Mouse (Mus musculus) limb, embryonic 13.5 days (tissue): Measurements from ENCODE around the gene 1700017B05Rik. TPM values are rescaled to one million over a fixed set of nuclear protein-coding genes. Genes with fewer than 3 reads are reported as not detected.
"Not testable (repeated sequence)": the region's sequence is repeated elsewhere in the genome, so short reads cannot be mapped to it uniquely, and the experiment has no call there.

Experiments used
- ATAC-seq: fragments of 200-750 bp; cut with Nextera tagmentation; 2 replicates; pipeline ENCODE4 v1.8.0; 2017; ENCODE audit warnings: low read depth, moderate number of reproducible peaks, moderate TSS enrichment; ENCODE audit not compliant: low FRiP score
- H3K27ac ChIP-seq: fragments of 300-500 bp; sonication (generic); 2 replicates; pipeline ENCODE4 v1.5.1; 2015; ENCODE audit warnings: inconsistent platforms, mild to moderate bottlenecking, moderate library complexity
- H3K27me3 ChIP-seq: fragments of 300-500 bp; sonication (generic); 2 replicates; pipeline ENCODE4 v1.6.1; 2015; ENCODE audit warnings: mild to moderate bottlenecking, inconsistent platforms
- H3K36me3 ChIP-seq: fragments of 300-500 bp; sonication (generic); 2 replicates; pipeline ENCODE4 v1.6.1; 2015; ENCODE audit warnings: inconsistent platforms, mild to moderate bottlenecking, moderate library complexity
- H3K4me1 ChIP-seq: fragments of 300-500 bp; sonication (generic); 2 replicates; pipeline ENCODE4 v1.6.1; 2015; ENCODE audit warnings: inconsistent platforms
- H3K4me2 ChIP-seq: fragments of 300-500 bp; sonication (generic); replicated peaks from 2 replicates; pipeline ENCODE4 v1.6.1; 2015; ENCODE audit warnings: inconsistent platforms, mild to moderate bottlenecking, moderate library complexity
- H3K4me3 ChIP-seq: fragments of 300-500 bp; sonication (generic); 2 replicates; pipeline ENCODE4 v1.5.1; 2015; ENCODE audit warnings: moderate library complexity, mild to moderate bottlenecking, inconsistent platforms
- H3K9ac ChIP-seq: fragments of 300-500 bp; sonication (generic); 2 replicates; pipeline ENCODE4 v1.6.1; 2015; ENCODE audit warnings: mild to moderate bottlenecking, inconsistent platforms
- H3K9me3 ChIP-seq: fragments of 300-500 bp; sonication (generic); 2 replicates; pipeline ENCODE4 v1.6.1; 2016; ENCODE audit warnings: inconsistent platforms
- WGBS: fragments of 180-500 bp; shearing (Covaris S2); methylation state at CpG from one replicate; pipeline ENCODE4 v1.1.7; 2015; 5-methylcytosine and 5-hydroxymethylcytosine counted together
- polyA plus RNA-seq: library from polyadenylated mRNA; unstranded; fragments of >200 nt; fragmentation: Nextera tagmentation; extraction: Ambion mirVana; gene quantifications from 2 replicates; pipeline ENCODE4 v1.2.1, GENCODE M21; 2015

Gene 1700017B05Rik
- polyA plus RNA-seq = 16.5 and 17.6 TPM in 2 replicates

DNA sequence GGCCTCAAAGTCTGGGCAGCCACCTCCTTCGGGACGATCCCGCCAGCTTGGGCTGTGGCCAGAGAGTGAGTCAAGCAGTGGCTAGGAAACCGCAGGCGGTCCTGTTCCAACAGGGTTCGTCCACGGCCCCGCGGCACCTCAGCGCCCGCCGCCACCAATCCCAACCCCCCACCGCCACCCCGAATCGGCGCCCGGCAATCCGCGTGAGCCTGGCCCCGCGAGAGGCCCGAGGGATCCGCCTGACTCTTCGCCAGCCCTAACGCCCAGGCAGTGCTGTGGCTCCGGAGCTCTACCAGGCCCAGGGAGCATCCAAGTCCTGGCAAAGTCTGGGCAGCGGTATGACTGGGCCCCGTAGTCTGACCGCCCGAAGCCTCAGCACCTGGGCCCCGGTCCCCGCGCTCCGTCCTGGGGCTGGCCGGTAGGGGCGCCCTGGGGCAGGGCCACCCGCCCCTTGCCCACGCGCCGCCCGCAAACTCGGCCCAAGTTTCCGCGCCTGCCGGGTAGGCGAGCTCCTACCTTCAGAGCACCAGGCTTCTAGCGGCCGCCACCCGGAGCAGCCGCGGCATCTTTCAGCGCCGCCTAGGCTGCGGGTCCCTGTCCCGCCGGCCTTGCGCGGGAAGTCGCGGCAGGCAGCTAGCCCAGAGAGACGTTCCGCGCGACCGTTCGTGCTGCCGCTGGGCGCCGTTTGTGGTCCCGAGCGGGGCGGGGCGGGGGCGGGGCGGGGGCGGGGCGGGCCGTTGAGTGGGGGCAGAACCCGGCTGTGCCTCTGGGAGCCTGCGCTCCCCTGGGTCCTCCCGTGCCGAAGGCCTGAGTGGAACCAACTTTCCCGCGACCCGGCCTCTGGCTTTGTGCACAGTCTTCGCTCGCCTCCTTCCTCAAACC is at the start of gene 1700017B05Rik:
TSS of gene 1700017B05Rik (minus strand) at position 700 of the 882 bp plus-strand sequence.
- Histone ChIP-seq H3K9me3 (no peaks in the 10 kb centered on the region), H3K9ac (peak within 1 kb of the TSS; percentile 88), H3K36me3 (peaks cover 19% of the 10 kb centered on the region), H3K4me3 (peak within 1 kb of the TSS; percentile 82), H3K4me2 (peak within 1 kb of the TSS; percentile 98), H3K27ac (peak within 1 kb of the TSS; percentile 77), H3K4me1 (peaks cover 25% of the 10 kb centered on the region), H3K27me3 (no peaks in the 10 kb centered on the region; the same call in none of the 2 replicates)
- peak; percentile 80 for ATAC-seq
- WGBS = under 1% methylated on average over 82 of the region's 87 CpGs

DNA sequence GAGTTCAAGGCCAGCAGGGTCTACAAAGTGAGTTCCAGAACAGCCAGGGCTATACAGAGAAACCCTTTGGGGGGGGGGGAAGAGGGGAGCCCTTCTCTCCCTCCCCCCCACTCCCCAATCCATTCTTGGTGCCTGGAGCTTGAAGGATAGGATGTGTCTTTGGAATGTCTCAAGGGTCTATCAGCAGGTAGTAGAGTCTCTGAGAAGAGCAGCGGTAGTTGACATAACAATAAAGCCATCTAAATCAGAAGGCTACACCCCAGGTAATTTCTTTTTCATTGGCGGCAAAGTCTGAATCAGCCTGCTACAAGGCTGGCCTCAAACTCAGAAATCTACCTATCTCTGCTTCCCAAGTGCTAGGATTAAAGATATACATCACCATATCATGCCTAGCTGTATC is 48.5 kb upstream of the 1700017B05Rik start:
- H3K27me3 ChIP-seq = no peaks in the 10 kb centered on the region
- H3K4me1 ChIP-seq = no peaks in the 10 kb centered on the region
- ATAC-seq = no peak
- no peak overlapping the region for H3K4me3 ChIP-seq
- H3K36me3 ChIP-seq = no peaks in the 10 kb centered on the region
- H3K27ac ChIP-seq = no peak overlapping the region
- no peak overlapping the region for H3K9ac ChIP-seq
- H3K4me2 ChIP-seq = no peak overlapping the region
- 0 out of 2 replicates have a peak, but pooled peaks cover 4% of the 10 kb centered on the region for H3K9me3 ChIP-seq
- WGBS = 90% methylated on average over 2 of the region's 2 CpGs

DNA sequence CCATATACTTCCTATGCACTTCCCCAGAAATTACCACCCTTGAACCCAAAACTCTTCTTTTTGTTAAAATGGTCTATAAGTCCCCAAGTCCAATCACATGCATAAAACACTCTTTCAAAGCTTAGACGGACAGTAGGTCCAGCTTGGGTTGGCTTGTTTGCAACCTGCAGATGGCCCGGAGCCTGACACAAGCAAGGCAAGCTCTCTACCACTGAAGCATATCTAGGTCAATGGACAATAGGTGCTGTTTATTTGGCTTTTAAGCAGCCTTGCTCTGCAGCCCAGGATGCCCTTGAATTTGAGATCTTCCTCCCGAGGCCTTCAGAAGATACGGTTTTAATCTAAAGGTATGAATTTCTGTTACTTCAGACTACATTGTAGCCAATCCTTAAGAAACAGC is 46.9 kb upstream of the 1700017B05Rik start:
- Histone ChIP-seq H3K27ac (no peak overlapping the region), H3K36me3 (no peaks in the 10 kb centered on the region), H3K4me2 (no peak overlapping the region), H3K4me3 (no peak overlapping the region), H3K27me3 (no peaks in the 10 kb centered on the region), H3K9me3 (peaks cover 4% of the 10 kb centered on the region; the same call in 1 of the 2 replicates), H3K4me1 (no peaks in the 10 kb centered on the region), H3K9ac (no peak overlapping the region)
- ATAC-seq = no peak
- 84% methylated on average over 4 of the region's 4 CpGs for WGBS

DNA sequence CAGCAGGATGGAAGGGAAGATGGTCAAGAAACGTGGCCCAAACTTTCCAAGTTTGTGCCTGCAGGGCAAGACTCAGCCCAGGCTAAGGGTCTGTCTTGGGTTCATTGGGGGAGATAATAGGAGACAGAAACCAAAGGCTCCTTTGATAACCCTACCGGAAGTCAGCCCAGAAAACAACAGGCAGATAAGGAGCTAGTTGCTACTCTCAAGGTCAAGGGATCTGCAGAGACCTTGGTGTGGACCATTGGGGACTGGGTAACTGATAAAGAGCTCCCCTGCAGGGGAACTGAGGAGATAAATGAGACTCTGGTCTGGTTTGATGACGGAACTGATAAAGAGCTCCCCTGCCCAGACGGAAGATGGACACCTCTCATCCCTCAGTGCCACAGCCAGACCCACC is 45.0 kb upstream of the 1700017B05Rik start:
- H3K36me3 ChIP-seq = no peaks in the 10 kb centered on the region
- no peak overlapping the region for H3K27ac ChIP-seq
- 85% methylated on average over 4 of the region's 4 CpGs for WGBS
- no peaks in the 10 kb centered on the region for H3K4me1 ChIP-seq
- no peak overlapping the region for H3K4me2 ChIP-seq
- no peaks in the 10 kb centered on the region for H3K27me3 ChIP-seq
- H3K9me3 ChIP-seq = peaks cover 4% of the 10 kb centered on the region; the same call in 1 of the 2 replicates
- H3K9ac ChIP-seq = no peak overlapping the region
- H3K4me3 ChIP-seq = no peak overlapping the region
- ATAC-seq = no peak

DNA sequence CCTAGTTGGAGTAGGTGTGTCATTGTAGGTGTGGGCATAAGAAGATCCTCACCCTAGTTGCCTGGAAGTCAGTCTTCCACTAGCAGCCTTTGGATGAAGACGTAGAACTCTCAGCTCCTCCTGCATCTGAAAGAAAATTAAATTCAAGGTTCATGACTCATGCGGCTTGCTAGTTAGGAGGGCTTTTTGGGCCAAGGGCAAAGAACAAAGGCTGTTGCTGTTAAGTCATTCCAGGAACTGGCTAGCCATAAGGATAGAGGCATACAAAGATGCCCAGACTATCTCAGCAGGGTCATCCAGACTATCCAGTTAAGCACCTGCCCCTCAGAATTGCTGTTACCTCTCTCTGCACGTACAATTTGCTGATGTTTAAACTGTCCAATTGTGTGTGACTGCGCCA is 42.3 kb upstream of the 1700017B05Rik start:
- H3K9ac ChIP-seq, H3K27me3 ChIP-seq, H3K4me3 ChIP-seq, H3K9me3 ChIP-seq, ATAC-seq, H3K4me2 ChIP-seq, H3K4me1 ChIP-seq, H3K27ac ChIP-seq, H3K36me3 ChIP-seq: not testable (repeated sequence)
- WGBS = 94% methylated on average over 4 of the region's 4 CpGs

DNA sequence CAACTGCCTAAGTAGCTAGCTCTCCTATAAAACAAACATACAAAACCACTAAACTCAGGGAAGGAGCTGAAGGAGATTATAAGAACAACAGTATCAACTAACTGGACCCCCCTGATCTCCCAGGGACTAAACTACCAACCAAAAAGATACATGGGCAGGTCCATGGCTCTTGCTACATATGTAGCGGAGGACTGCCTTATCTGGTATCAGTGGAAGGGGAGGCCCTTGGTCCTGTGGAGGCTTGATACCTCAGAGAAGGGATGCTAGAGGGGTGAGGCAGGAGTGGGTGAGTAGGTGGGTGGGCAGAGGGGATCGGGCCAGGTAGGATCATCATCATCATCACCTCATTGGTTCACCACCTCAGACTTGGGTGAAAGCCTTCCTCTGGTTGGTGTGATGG is 41.8 kb upstream of the 1700017B05Rik start:
- 96% methylated on average over 2 of the region's 2 CpGs for WGBS
- Histone ChIP-seq H3K9me3 (peaks cover 4% of the 10 kb centered on the region; the same call in 1 of the 2 replicates), H3K36me3 (no peaks in the 10 kb centered on the region), H3K27ac (no peak overlapping the region), H3K9ac (no peak overlapping the region), H3K4me1 (no peaks in the 10 kb centered on the region), H3K4me2 (no peak overlapping the region), H3K4me3 (no peak overlapping the region), H3K27me3 (no peaks in the 10 kb centered on the region)
- no peak for ATAC-seq

DNA sequence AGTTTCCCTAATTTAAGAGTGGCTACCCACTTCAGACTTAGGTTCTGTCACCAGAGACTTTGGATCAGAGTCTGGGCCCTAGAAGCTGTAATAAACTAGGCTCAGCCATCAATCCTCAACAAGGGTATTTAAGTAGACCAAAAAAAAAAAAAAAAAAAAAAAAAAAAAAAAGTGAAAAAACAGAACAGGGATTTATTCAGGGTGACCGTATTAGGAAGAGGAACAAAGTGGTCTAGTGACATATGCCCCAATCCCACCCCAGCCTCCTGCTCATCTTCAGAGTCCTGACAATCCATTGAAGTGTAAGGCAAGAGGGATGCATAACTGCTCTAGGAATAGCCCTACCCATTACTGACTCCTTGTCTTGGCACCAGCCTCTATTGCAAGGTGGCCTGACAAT is 40.9 kb upstream of the 1700017B05Rik start:
- Histone ChIP-seq H3K9ac (no peak overlapping the region), H3K4me1 (no peaks in the 10 kb centered on the region), H3K4me3 (no peak overlapping the region), H3K4me2 (no peak overlapping the region), H3K27me3 (no peaks in the 10 kb centered on the region), H3K9me3 (peaks cover 4% of the 10 kb centered on the region; the same call in 1 of the 2 replicates), H3K27ac (no peak overlapping the region), H3K36me3 (no peaks in the 10 kb centered on the region)
- no peak for ATAC-seq
- WGBS = 100% methylated on average over 1 of the region's 1 CpGs

DNA sequence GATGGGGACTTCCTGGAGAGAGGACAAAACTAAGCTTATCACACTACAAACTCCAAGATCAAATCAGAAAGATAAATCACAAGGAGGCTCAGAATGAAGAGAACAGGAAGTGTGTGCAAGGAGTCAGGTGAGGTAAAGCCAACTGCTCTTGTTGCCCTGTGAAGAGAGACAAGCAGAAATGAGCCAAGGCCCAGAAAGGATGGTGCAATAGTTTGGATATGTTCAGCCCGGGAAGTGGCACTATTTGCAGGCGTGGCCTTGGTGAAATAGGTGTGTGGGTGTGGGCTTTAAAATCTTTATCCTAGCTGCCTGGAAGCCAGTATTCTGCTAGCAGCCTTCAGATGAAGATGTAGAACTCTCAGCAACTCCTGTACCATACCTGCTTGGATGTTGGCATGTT is 38.4 kb upstream of the 1700017B05Rik start:
- WGBS = 82% methylated on average over 2 of the region's 2 CpGs
- no peak for ATAC-seq
- H3K36me3 ChIP-seq = no peaks in the 10 kb centered on the region

DNA sequence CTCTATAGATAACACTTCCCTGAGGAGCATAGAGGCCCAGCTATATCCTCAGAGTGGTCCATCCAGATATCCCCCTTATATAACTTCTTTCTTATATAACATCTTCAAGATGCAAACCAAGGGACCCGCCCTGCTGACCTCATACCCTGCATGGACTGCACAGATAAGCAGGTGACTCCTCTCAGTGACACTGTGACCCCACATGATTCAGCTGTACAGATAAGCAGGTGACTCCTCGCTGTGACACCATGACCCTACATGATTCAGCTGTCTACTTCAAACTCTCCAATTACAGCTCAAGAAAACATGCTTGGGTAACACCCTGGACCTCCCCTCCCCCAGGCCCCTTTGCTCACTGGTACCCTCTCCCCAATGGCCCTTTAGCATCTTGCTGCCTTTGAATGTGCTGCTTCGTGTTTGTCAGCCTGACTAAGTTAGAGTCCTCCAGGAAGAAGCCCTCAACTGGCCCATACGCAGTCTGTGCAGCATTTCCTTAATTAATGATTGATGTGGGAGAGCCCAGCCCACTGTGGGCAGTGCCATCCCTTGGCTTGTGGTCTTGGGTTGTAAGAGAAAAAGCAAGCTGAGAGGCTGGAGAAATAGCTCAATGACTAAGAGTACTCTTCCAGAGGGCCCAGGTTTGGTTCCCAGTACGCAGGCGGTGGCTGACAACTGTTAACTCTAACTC is 37.5 kb upstream of the 1700017B05Rik start:
- Histone ChIP-seq H3K4me3 (no peak overlapping the region), H3K27me3 (no peaks in the 10 kb centered on the region), H3K9ac (no peak overlapping the region), H3K4me2 (no peak overlapping the region), H3K36me3 (no peaks in the 10 kb centered on the region), H3K4me1 (no peaks in the 10 kb centered on the region), H3K9me3 (peaks cover under 1% of the 10 kb centered on the region; the same call in 1 of the 2 replicates), H3K27ac (no peak overlapping the region)
- 56% methylated on average over 6 of the region's 6 CpGs for WGBS
- peak; percentile 77; the same call in 1 of the 2 replicates for ATAC-seq

More for the DNA sequence above, 38.4 kb upstream of the 1700017B05Rik start:
- no peaks in the 10 kb centered on the region for H3K27me3 ChIP-seq
- no peak overlapping the region for H3K4me3 ChIP-seq
- H3K27ac ChIP-seq = no peak overlapping the region
- H3K9me3 ChIP-seq = peaks cover 4% of the 10 kb centered on the region; the same call in 1 of the 2 replicates
- H3K4me1 ChIP-seq = no peaks in the 10 kb centered on the region
- H3K9ac ChIP-seq = no peak overlapping the region
- H3K4me2 ChIP-seq = no peak overlapping the region

DNA sequence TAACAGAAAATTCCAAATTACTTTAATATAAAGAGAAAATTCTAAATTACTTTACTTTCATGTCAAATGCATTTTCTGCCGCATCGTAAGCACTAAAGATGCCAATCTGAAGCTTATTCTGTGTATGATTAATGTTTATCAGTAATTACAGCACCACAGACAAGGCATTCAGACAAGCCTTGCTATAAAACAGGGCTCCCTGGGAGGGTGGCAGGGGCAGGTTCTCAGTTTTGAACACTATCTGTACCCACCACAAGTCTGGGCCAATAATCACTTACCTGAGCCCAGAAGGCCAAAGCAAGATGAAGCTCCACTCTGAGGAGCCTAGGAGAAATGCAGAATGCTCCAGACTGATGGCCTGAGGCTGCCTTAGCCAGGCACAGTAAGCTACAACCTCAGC is 35.5 kb upstream of the 1700017B05Rik start:
- Histone ChIP-seq H3K36me3 (no peaks in the 10 kb centered on the region), H3K27ac (no peak overlapping the region), H3K4me3 (no peak overlapping the region), H3K4me2 (no peak overlapping the region), H3K9ac (no peak overlapping the region), H3K4me1 (no peaks in the 10 kb centered on the region), H3K9me3 (no peaks in the 10 kb centered on the region), H3K27me3 (no peaks in the 10 kb centered on the region)
- 90% methylated on average over 2 of the region's 2 CpGs for WGBS
- ATAC-seq = no peak

DNA sequence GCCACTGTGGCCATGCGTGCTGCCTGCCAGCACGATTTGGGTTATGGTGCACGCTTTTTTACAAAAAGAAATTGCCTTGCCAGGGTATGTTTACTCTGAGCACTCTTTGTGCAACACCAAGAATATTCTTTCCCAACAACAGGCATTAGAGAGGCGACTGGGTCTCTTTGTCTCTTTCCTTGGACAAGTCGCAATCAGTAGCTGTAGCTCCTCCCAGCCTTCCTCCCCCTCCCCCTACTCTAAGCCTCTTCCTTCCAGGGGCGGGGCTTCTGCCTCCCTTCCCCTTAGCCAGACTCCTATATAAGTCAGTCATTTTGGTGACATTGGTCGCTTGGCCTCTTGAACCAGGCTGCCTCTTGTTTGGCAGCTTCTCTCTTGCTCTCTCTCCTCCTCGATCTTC is 33.9 kb upstream of the 1700017B05Rik start:
- H3K9ac ChIP-seq = no peak overlapping the region
- H3K27ac ChIP-seq = no peak overlapping the region
- H3K4me3 ChIP-seq = no peak overlapping the region
- H3K27me3 ChIP-seq = no peaks in the 10 kb centered on the region
- no peak overlapping the region for H3K4me2 ChIP-seq
- H3K9me3 ChIP-seq = peaks cover 7% of the 10 kb centered on the region; the same call in 1 of the 2 replicates
- ATAC-seq = no peak
- WGBS = 70% methylated on average over 8 of the region's 8 CpGs
- no peaks in the 10 kb centered on the region for H3K36me3 ChIP-seq
- H3K4me1 ChIP-seq = no peaks in the 10 kb centered on the region

DNA sequence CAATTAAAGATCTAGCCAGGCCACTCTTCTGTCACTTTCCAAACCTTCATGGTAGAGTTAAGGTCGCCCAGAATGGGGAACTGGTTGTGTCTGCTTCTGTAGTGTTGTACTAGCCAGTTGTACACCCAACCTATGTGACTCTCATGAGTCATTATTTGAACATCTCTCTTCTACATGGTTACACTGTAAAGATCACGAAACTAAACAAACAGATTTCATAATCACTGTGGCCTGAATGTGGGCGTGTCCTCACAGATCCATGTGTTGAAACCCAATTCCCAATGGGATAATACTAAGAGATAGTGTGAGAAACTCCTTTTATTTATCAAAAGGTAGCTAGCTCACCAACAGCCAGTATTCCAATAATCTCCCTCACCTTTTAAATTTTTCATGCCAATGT is 33.3 kb upstream of the 1700017B05Rik start:
- no peaks in the 10 kb centered on the region for H3K27me3 ChIP-seq
- no peak overlapping the region for H3K4me3 ChIP-seq
- no peak overlapping the region for H3K9ac ChIP-seq
- H3K27ac ChIP-seq = no peak overlapping the region
- H3K4me2 ChIP-seq = no peak overlapping the region
- 81% methylated on average over 3 of the region's 3 CpGs for WGBS
- no peak for ATAC-seq
- H3K9me3 ChIP-seq = peaks cover 7% of the 10 kb centered on the region; the same call in 1 of the 2 replicates
- no peaks in the 10 kb centered on the region for H3K36me3 ChIP-seq
- no peaks in the 10 kb centered on the region for H3K4me1 ChIP-seq
